Mouse (Mus musculus) hindbrain, embryonic 16.5 days (tissue): ENCODE measurements at regions not wholly inside any gene's neighbourhood (a gene's known extent, or its start where the extent isn't known, plus 50 kb on each side); places are given as distances from the start of the nearest gene placed in this dataset.

Source experiments
- ATAC-seq: fragments of 200-750 bp; cut with Nextera tagmentation; 2 replicates; pipeline ENCODE4 v1.8.0; 2017; ENCODE audit warnings: moderate TSS enrichment, moderate library complexity
- H3K27ac ChIP-seq: fragments of 300-500 bp; sonication (generic); 2 replicates; pipeline ENCODE4 v1.5.1; 2014; ENCODE audit warnings: low read depth, mild to moderate bottlenecking, control low read depth, low read length, moderate library complexity
- H3K27me3 ChIP-seq: fragments of 300-500 bp; sonication (generic); replicated peaks from 2 replicates; pipeline ENCODE4 v1.6.1; 2014; ENCODE audit warnings: low read length; ENCODE audit not compliant: control insufficient read depth, insufficient read depth
- H3K36me3 ChIP-seq: fragments of 300-500 bp; sonication (generic); 2 replicates; pipeline ENCODE4 v1.6.1; 2014; ENCODE audit warnings: mild to moderate bottlenecking, low read length, moderate library complexity, mixed read lengths; ENCODE audit not compliant: control insufficient read depth, insufficient read depth
- H3K4me1 ChIP-seq: fragments of 300-500 bp; sonication (generic); 2 replicates; pipeline ENCODE4 v1.6.1; 2014; ENCODE audit warnings: low read depth, low read length; ENCODE audit not compliant: control insufficient read depth, insufficient read depth
- H3K4me2 ChIP-seq: fragments of 300-500 bp; sonication (generic); 2 replicates; pipeline ENCODE4 v1.6.1; 2014; ENCODE audit warnings: mild to moderate bottlenecking, low read length, control low read depth, moderate library complexity
- H3K4me3 ChIP-seq: fragments of 300-500 bp; sonication (generic); 2 replicates; pipeline ENCODE4 v1.5.1; 2014; ENCODE audit warnings: mild to moderate bottlenecking, low read length, control low read depth, moderate library complexity
- H3K9ac ChIP-seq: fragments of 300-500 bp; sonication (generic); 2 replicates; pipeline ENCODE4 v1.6.1; 2014; ENCODE audit warnings: low read depth, mild to moderate bottlenecking, control low read depth, low read length, moderate library complexity
- H3K9me3 ChIP-seq: fragments of 300-500 bp; sonication (generic); 2 replicates; pipeline ENCODE4 v1.6.1; 2014; ENCODE audit warnings: mild to moderate bottlenecking, low read length, moderate library complexity; ENCODE audit not compliant: control insufficient read depth
- WGBS: fragments of 180-500 bp; shearing (Covaris S2); extraction: QIAGEN DNeasy Blood & Tissue Kit; methylation state at CpG from one replicate; pipeline ENCODE4 v1.1.7; 2014; 5-methylcytosine and 5-hydroxymethylcytosine counted together

GRCm38 (mm10) chr14:13732731-13733697 lies 62.3 kb downstream of the Sntn start:
- Histone ChIP-seq H3K9ac (no peak overlapping the region), H3K36me3 (no peaks in the 10 kb centered on the region), H3K4me3 (no peak overlapping the region), H3K27me3 (no peaks in the 10 kb centered on the region), H3K4me1 (peaks cover 3% of the 10 kb centered on the region; the same call in 1 of the 2 replicates), H3K27ac (no peak overlapping the region), H3K4me2 (no peak overlapping the region), H3K9me3 (no peaks in the 10 kb centered on the region; the same call in 1 of the 2 replicates)
- 44% methylated on average over 8 of the region's 8 CpGs for WGBS
- ATAC-seq = peak; percentile 90
